Mouse (Mus musculus) bone marrow, adult 2 months (tissue): ENCODE data around the gene Ace.

Source experiments
- CTCF ChIP-seq: fragments of 200-500 bp; IDR thresholded peaks from 2 replicates; pipeline ENCODE4 v1.5.1; 2011; ENCODE audit warnings: low read length, control low read depth; ENCODE audit not compliant: control insufficient read depth, insufficient read depth
- POLR2A ChIP-seq: fragments of 200-500 bp; IDR thresholded peaks from 2 replicates; pipeline ENCODE4 v1.6.1; 2011; ENCODE audit warnings: low read depth, mild to moderate bottlenecking, control low read depth, low read length, borderline replicate concordance; ENCODE audit not compliant: control insufficient read depth

DNA sequence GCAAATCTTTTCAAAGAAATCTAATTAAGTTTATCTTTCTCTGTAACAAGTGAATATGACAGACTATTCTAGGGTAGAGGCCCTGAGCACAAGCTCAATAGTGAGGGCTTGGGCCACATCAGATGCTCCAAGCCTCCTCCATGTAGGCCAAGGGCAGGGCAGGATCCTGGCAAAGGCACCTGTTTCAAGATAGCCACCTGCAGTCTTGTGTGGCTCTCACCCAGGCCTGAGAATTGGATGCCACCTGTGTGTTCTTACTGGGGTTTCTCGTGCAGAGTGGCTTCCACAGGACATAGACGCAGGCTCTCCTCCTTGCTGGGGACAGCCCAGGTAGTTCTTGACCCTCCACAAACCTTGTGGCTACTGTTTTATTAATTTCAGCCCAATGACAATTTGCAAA, 10.5 kb downstream of the Ace start:
- TF ChIP-seq CTCF (no peak), POLR2A (no peak)
